Mouse (Mus musculus): ENCODE results near the gene Neurog3.

DNA sequence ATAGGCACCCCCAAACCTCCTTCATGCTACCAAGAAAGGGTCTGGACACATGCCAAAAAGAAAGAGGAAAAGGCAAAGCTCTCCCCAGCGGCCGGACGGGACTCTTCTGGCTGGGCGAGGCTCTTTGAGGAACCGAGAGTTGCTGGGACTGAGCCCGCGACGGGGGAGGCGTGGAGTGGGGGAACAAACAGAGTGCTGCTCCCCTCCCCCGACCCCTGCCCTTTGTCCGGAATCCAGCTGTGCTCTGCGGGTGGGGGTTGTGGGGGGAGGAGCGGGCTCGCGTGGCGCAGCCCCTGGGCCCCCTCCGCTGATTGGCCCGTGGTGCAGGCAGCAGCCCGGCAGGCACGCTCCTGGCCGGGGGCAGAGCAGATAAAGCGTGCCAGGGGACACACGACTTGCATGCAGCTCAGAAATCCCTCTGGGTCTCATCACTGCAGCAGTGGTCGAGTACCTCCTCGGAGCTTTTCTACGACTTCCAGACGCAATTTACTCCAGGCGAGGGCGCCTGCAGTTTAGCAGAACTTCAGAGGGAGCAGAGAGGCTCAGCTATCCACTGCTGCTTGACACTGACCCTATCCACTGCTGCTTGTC lies at the start of gene Neurog3:
- no peak for TF ChIP-seq BHLHE40 (IDR thresholded peaks at IDR 0.05; ENCODE audit: borderline replicate concordance, low read depth, low read length)
- TF ChIP-seq POLR2A (IDR thresholded peaks at IDR 0.05; ENCODE audit: control insufficient read depth in 1 of 2, insufficient read depth in 1 of 2, low read depth in 1 of 2, low read length in 2 of 2, poor library complexity in 1 of 2) = no peak
- no peak for TF ChIP-seq CTCF (IDR thresholded peaks at IDR 0.05 in 2 of 3, conservative IDR thresholded peaks at IDR 0.05 in 1 of 3; ENCODE audit: control insufficient read depth in 1 of 3, insufficient read depth in 1 of 3, low read depth in 2 of 3, low read length in 3 of 3, poor library complexity in 1 of 3, severe bottlenecking in 1 of 3)

Data from MEL (cell line).